Mouse (Mus musculus): Measurements from ENCODE around the gene Gcc2. TPM values are rescaled to one million over a fixed set of nuclear protein-coding genes. Genes with fewer than 3 reads are reported as not detected.
"Not testable (repeated sequence)": the region's sequence is repeated elsewhere in the genome, so short reads cannot be mapped to it uniquely, and the experiment has no call there.

Gene Gcc2
- total RNA-seq (2022) = 10 to 100 TPM; 23.7 to 39.7 (median 29.2) TPM

DNA sequence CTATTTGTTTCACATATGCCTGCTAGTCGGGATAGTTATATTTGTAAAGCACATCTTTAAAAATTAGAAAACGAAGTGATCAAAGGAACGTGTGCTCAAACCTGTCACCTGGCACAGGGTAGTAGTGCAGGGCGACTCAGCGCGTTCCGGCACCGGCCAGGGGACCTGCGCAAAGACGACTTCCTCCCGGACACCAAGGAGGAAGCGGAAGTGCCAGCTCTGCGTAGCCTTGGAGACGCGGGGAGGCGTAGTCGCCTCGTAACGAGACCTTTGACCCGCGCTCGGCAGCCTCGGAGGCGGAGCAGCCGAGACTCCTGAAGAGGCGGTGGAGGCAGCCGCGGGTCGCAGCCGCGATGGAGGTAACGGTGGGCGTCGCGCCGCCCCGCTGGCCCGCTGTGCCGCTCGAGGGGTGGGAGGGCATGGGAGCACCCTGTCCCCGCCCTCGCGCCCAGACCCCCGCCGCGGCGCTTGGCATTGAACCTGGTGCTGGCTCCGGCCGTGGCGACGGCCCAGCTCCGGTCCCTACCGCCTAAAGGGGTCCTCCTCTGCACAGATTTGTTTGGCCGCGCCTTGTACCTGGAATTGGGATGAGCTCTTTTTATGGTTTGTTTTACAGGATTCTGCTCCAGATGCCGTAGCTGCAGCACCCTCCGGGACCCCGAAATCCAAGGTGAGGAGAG is at the start of gene Gcc2:
TSS of gene Gcc2 (plus strand) at position 285 of the 680 bp plus-strand sequence.
- peak; percentile 81 to 89 for DNase-seq (ENCODE audit: low spot score in 2 of 2)

DNA sequence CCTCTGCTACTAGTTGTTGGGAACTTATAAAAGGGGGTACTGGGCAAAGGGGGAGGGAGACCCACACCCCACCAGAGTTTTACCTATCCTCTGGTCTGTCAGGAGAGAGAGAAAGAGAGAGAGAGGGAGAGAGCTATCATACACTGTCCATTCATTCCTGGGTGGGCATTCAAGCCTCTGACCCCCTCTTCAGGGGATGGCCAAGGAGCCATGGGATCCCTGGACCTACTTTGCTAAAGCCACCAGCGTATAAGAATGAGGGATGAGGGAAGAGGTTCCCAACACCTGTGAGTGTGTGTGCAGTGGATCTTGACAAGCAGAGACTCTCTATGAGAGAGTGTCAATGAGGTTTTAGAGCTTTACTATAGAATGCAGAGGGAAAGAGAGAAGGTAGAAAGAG is 49.3 kb upstream of the Gcc2 start:
- no peak for DNase-seq (ENCODE audit: low spot score in 2 of 2)

- DNase-seq (ENCODE audit: low spot score in 2 of 2) = no peak
Observed at GRCm38 (mm10) chr10:58206639-58207404, 48.5 kb upstream of the Gcc2 start.

DNA sequence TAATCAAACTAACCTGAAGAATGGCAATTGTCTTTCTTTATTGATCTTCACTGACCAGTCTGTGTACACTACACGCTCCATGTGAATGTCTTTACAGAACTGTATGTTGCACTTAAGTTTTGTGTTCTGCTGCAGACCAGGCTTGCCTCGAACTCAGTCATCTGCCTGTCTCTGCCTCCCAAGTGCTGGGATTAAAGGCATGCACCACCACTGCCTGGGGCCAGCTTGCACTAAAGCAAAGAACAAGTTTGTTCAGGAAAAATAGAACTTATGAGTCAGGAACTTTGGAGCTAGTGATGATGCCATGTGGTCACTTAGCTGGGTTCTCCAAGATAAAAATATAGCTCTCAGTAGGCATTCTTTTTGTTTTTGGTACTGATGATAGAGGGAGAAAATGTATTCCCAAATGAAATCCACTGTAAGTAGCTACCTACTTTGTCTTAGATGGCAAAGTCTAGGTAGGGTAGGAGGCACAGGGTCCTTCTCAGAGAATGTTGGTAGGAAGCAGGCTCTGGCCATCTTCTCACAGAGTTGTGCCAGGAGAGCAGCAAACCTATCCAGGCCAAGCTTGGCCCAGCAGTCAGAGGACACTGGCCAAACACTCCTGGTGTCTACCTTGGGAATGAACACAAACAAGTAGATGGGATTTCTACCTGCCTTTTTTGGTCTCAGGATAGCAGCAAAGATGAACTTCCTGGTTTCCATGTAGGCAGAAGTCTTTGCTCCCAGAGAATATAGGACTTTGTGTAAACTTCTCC is 45.4 kb upstream of the Gcc2 start:
- DNase-seq (ENCODE audit: low spot score in 2 of 2) = no peak

GRCm38 (mm10) chr10:58210514-58210913 is 44.8 kb upstream of the Gcc2 start:
- no peak for DNase-seq (ENCODE audit: low spot score in 2 of 2)

- no peak for DNase-seq (ENCODE audit: low spot score in 2 of 2)
Observed at GRCm38 (mm10) chr10:58211213-58211612, 44.1 kb upstream of the Gcc2 start.

DNA sequence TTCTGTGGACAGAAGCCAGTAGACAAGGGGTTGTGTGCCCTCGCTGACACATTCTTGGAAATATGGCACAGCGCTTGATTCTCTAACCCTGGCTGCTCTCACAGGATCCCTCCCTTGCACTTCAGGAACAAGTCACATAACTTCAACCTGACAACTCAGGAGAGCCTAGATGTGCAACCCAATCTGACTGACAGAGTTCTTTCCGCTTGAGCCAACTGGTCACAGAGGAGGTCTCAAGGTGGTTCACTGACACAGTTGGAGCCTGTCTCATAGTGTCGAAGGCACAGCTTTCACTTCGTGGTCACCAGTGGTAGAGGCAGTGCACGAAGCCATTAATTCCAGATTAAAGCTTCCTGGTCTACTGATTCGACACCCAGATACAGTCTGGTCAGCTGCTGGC is 43.1 kb upstream of the Gcc2 start:
- DNase-seq (ENCODE audit: low spot score in 2 of 2) = no peak

DNA sequence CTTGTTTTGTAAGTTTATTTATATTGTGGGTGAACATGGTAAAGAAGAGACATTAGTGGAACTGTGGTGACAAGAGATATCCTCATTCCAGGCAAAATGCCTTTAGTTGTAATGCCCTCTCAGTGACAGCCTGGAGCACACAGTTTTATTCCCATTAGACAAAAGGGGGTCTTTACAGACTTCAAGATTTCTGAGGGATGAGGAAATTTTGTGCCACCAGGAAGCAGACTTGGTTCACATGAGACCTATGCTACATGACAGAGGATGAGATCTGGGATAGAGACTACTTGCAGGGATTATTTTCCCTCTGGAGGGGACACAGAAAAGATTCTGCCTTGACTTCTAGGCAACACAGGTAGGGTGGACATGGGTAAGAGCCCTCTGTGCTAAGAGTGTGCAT is 40.8 kb upstream of the Gcc2 start:
- no peak for DNase-seq (ENCODE audit: low spot score in 2 of 2)

GRCm38 (mm10) chr10:58214934-58215333 is 40.4 kb upstream of the Gcc2 start:
- no peak for DNase-seq (ENCODE audit: low spot score in 2 of 2)

DNA sequence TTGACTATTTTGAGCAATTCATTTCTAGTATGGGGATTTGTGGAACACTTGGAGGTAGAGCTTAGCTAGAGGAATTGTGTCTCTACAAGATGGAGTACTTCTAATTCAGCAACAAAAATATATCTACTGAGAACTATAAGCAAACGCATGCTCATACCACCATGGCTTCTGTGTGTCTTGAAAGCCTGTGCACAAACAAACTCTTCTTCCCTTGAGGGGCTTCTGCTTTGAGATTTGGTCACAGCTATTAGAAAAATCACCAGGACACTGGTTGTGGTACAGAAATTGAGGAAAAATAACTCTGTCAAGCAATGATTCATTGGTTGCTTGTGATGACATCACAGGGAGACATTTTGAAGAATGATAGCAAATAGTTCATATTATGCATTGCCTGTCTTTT is 39.9 kb upstream of the Gcc2 start:
- DNase-seq (ENCODE audit: low spot score in 2 of 2) = no peak

- no peak for DNase-seq (ENCODE audit: low spot score in 2 of 2)
Observed at GRCm38 (mm10) chr10:58217366-58217765, 37.9 kb upstream of the Gcc2 start.

DNA sequence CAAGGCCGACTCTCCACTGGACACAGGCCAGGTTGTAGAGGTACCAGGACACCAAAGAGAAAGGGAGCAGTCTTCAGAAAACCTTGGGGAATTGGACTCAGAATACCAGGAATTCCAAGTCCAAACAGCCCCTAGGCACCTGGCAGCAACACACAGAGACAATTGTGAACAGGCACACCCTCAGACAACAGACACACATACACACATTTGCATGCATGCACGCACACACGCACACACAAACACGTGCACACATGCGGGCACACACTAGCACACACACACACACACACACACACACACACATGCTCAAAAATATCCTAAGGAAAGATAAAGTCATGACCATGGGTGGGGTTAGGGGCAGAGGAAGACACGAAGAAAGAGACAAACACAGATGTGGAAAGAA is 34.6 kb upstream of the Gcc2 start:
- no peak for DNase-seq (ENCODE audit: low spot score in 2 of 2)

- peak in 1 of 2 experiments; percentile 50 for DNase-seq (ENCODE audit: low spot score in 2 of 2)
Observed at GRCm38 (mm10) chr10:58221571-58221970, 33.7 kb upstream of the Gcc2 start.

- not testable (repeated sequence) for DNase-seq (ENCODE audit: low spot score in 2 of 2)
Observed at GRCm38 (mm10) chr10:58223161-58223560, 32.1 kb upstream of the Gcc2 start.

GRCm38 (mm10) chr10:58223972-58224805 is 31.1 kb upstream of the Gcc2 start:
- DNase-seq (ENCODE audit: low spot score in 2 of 2) = peak; percentile 81 to 87

DNA sequence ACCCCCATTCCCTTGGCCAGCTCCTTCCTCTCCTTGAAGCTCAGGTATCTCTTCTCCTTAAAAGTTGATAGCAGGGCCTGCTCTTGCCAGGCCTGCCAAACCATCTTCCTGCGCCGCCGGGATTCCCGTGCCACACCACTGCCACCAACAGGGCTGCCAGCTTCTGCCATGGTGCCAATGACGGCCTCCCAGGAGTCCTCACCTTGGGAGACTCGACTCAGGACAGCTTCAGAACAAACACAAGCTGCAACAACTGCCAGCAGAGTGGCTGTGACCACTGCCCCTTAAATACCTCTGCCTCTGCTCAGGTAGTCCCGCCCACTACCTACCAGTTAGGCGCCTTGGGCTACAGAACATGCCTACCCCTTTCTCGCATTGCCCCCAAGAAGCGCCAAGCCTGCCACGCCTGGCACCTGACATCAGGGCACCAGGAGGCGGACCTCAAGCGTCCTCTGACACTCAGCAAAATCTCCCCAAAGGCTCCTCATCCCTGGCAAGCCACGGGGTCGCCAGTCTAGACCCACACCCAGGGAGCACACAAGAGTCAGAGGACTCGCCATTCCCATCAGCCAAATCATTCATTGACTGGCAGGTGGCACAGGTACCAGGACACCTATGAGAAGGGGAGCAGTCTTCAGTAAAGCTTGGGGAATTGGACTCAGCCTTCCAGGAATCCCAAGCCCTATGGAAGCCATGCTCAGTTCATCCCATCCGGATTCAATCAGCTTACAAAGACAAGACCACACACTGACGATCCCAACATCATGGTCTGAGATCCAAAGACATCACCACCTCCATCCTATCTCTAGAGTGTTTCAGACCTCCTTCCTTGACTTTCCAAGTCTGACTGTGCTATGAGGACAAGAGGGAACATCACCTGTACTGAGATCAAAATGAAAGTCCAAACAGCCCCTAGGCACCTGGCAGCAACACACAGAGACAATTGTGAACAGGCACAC is 30.2 kb upstream of the Gcc2 start, which contains the start of gene AW822073:
TSS of gene AW822073 (minus strand) at position 104 of the 959 bp plus-strand sequence.
- DNase-seq (ENCODE audit: low spot score in 2 of 2) = peak; percentile 64 to 66

DNA sequence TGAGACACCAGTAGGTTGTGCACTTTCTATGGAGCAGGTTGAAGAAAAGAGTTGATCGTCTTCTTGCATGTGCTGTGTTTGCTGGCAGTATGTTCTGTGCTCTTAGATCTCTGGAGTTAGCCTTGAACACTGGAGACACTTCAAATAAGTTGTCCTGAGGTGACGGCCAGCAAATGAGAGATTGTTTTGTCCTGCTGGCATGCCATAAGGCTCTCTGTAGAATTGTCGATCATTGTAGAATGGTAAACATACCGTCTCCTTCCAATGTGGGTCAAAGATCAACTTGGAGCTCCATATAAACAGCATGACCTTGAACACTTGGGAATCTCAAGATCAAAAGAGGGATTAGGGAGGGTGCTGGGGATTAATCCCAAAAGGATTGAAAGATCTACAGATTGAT is 28.9 kb upstream of the Gcc2 start:
- not testable (repeated sequence) for DNase-seq (ENCODE audit: low spot score in 2 of 2)

GRCm38 (mm10) chr10:58227798-58228197 is 27.5 kb upstream of the Gcc2 start:
- peak in 1 of 2 experiments; percentile 48 for DNase-seq (ENCODE audit: low spot score in 2 of 2)

DNA sequence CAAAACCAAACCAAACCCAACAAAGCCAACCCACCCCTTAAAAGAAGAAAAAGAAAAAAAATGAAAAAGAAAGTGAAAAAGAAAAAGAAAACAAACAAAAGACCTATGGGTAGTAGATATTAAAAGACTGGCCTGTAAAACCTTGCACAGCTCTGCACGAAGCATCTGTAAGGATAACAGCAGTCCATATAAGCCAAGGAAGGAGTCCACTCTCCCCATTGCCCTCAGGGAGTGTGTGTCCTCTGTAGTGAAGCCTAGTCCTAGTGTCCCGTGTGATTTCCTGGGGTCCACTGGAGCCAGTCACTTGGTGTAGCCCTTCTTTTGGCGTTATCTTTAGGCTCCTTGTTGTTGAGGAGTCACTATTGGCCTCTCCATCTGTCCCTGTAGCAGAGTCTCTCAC is 25.3 kb upstream of the Gcc2 start:
- DNase-seq (ENCODE audit: low spot score in 2 of 2) = not testable (repeated sequence)

- peak; percentile 59 to 62 for DNase-seq (ENCODE audit: low spot score in 2 of 2)
Observed at GRCm38 (mm10) chr10:58231088-58231487, 24.2 kb upstream of the Gcc2 start.

All from gastrocnemius, adult 8-10 months (tissue).